Mouse (Mus musculus): ENCODE results near the gene Pex14.

- TF ChIP-seq CTCF (IDR thresholded peaks at IDR 0.05) (no peak), POLR2A (IDR thresholded peaks at IDR 0.05; ENCODE audit: insufficient read depth, low read depth, low read length) (no peak), EP300 (IDR thresholded peaks at IDR 0.05; ENCODE audit: insufficient read depth, low read depth, low read length) (no peak)
Observed at GRCm38 (mm10) chr4:148923414-148923813, 176.3 kb downstream of the Pex14 start.

Data from heart, adult 2 months (tissue).